Mouse (Mus musculus): ENCODE measurements around the gene Polr2j. TPM values are rescaled to one million over a fixed set of nuclear protein-coding genes. Genes with fewer than 3 reads are reported as not detected.

Gene Polr2j
- polyA plus RNA-seq, 2 experiments, result 101 to 160 TPM

DNA sequence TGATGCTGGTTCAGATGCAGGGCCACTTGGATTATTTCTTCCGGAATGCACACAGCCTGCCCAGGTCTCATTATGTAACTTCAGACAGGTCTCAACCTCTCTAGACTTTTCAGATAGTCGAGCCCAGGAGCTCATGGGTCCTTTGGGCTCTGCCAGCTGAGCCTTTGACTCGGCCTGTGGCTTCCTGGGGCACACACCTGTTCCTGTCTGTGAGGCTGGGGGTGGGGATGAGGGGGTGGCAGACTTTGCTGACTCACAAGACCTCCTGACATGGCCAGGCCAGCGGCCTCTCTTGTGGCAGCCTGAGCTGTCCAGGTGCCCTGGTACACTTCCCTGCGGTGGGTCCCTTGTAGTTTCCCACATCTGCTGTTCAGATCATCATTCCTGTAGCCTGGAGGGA, 24.5 kb upstream of the Polr2j start:
- no peaks in the 10 kb centered on the region for H3K4me1 ChIP-seq (replicated peaks; ENCODE audit: control insufficient read depth in 2 of 2, insufficient read depth in 2 of 2, low read length in 1 of 2)
- no peaks in the 10 kb centered on the region for H3K9me3 ChIP-seq (ENCODE audit: control insufficient read depth, low read length)
- WGBS (ENCODE audit: insufficient replicate concordance), result 43% methylated on average over 5 of the region's 5 CpGs
- no peak for TF ChIP-seq CTCF (IDR thresholded peaks at IDR 0.05; ENCODE audit: low read depth)
- TF ChIP-seq EP300 (IDR thresholded peaks at IDR 0.05; ENCODE audit: low read depth), result no peak
- no peaks in the 10 kb centered on the region for H3K36me3 ChIP-seq (replicated peaks; ENCODE audit: control insufficient read depth, insufficient read depth, low read depth)
- ATAC-seq (ENCODE audit: insufficient read depth) (no peak), DNase-seq (ENCODE audit: low read depth in 3 of 3, low spot score in 3 of 3) (no peak)
- no peak overlapping the region for H3K4me3 ChIP-seq (ENCODE audit: insufficient read depth in 1 of 2, low read depth in 2 of 2, low read length in 2 of 2)
- no peaks in the 10 kb centered on the region; the same call in 1 of the 2 replicates for H3K27me3 ChIP-seq (ENCODE audit: control insufficient read depth, insufficient read depth, low read length)
- H3K9ac ChIP-seq (replicated peaks), result no peak overlapping the region
- H3K4me2 ChIP-seq (ENCODE audit: low read depth), result no peak overlapping the region
- no peak overlapping the region for H3K27ac ChIP-seq

DNA sequence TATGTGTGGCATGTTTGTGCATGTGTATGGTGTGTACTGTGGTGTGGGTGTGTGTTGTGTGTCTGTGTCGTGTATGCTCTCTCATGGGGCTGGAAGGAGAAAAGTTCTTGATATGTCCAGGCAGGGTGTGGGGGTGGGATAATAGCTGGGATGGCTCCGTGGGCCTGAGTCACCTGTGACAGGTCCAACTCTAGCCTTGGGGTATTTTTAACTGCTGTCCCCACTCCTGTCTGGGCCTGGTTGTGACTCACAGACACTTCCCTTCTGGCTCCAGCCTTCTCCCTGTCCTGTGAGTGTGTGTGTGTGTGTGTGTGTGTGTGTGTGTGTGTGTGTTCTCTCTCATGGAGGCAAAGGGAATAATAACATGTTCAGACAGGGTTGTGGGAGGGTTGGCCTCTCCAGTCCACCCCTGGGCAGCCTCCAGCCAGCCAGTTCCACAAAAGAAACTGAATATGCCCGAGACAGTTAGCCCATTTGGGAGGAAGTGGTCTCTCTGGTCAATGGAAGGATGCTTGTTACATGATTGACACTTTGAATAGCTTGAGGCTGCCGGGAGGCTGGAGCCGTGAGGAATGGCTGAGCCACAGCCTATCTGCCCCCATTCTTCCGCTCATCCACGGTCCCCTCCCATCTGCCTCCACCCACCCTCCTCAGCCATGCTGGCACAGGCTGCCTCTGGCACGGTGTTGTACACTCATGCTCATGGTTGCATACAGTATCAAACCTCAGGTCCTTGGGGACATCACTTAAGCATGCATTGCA, 22.0 kb upstream of the Polr2j start:
- no peaks in the 10 kb centered on the region for H3K9me3 ChIP-seq (ENCODE audit: control insufficient read depth, low read length)
- ATAC-seq (ENCODE audit: insufficient read depth) (no peak), DNase-seq (ENCODE audit: low read depth in 3 of 3, low spot score in 3 of 3) (no peak)
- WGBS (ENCODE audit: insufficient replicate concordance), result 19% methylated on average over 8 of the region's 8 CpGs
- H3K4me3 ChIP-seq (ENCODE audit: insufficient read depth in 1 of 2, low read depth in 2 of 2, low read length in 2 of 2), result no peak overlapping the region
- TF ChIP-seq CTCF (IDR thresholded peaks at IDR 0.05; ENCODE audit: low read depth) (no peak), EP300 (IDR thresholded peaks at IDR 0.05; ENCODE audit: low read depth) (no peak)
- no peaks in the 10 kb centered on the region for H3K36me3 ChIP-seq (replicated peaks; ENCODE audit: control insufficient read depth, insufficient read depth, low read depth)
- no peaks in the 10 kb centered on the region; the same call in 1 of the 2 replicates for H3K27me3 ChIP-seq (ENCODE audit: control insufficient read depth, insufficient read depth, low read length)
- no peak overlapping the region for H3K9ac ChIP-seq (replicated peaks)
- no peaks in the 10 kb centered on the region for H3K4me1 ChIP-seq (replicated peaks; ENCODE audit: control insufficient read depth in 2 of 2, insufficient read depth in 2 of 2, low read length in 1 of 2)
- H3K4me2 ChIP-seq (ENCODE audit: low read depth), result no peak overlapping the region
- no peak overlapping the region for H3K27ac ChIP-seq

DNA sequence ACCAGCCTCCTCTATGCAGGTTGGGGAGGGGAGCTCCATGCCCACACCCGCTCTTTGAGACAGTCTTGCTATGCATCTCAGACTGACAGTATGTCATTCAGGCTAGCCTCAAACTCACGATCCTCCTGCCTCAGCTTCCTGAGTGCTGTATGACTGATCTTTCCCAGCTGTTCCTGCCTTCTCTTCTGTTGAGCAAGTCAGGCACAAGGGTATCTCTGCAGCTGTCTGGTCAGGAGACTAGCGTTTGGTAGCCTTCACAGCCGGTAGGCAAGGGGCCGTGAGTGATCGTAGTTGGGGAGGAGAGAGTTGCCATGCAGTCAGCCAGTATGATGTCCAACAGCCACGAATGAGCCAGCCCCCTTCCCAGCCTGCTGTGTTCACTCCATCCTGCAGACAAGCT, 21.3 kb upstream of the Polr2j start:
- Histone ChIP-seq H3K9ac (replicated peaks) (no peak overlapping the region), H3K36me3 (replicated peaks; ENCODE audit: control insufficient read depth, insufficient read depth, low read depth) (no peaks in the 10 kb centered on the region)
- DNase-seq (ENCODE audit: low read depth in 3 of 3, low spot score in 3 of 3), result no peak

DNA sequence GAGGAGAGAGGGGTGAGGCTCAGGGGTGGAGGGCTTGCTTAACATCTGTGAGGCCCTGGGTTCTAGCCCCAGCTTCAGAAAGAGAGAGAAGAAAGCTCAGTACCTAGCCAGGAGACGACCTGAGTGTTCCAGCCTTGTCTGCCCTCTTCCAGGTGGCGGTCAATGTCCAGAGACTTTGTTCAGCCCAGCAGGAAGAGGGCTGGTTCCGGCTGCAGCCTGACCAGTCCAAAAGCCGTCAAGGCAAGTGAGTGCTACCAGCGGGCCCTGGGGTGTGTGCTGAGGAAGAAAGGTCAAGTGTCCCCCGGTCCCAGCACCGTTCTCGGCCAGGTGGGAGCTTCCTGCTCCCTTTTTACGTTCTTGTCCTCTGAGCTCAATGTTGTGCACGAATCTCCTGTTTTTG, 17.9 kb upstream of the Polr2j start:
- 64% methylated on average over 10 of the region's 10 CpGs for WGBS (ENCODE audit: insufficient replicate concordance)
- Histone ChIP-seq H3K27ac (no peak overlapping the region), H3K27me3 (ENCODE audit: control insufficient read depth, insufficient read depth, low read length) (no peaks in the 10 kb centered on the region), H3K9me3 (ENCODE audit: control insufficient read depth, low read length) (no peaks in the 10 kb centered on the region), H3K4me3 (ENCODE audit: insufficient read depth in 1 of 2, low read depth in 2 of 2, low read length in 2 of 2) (no peak overlapping the region), H3K4me1 (replicated peaks; ENCODE audit: control insufficient read depth in 2 of 2, insufficient read depth in 2 of 2, low read length in 1 of 2) (peaks cover 3 to 4% of the 10 kb centered on the region in 2 experiments; a peak in 2 of 4 replicates), H3K9ac (replicated peaks) (no peak overlapping the region), H3K36me3 (replicated peaks; ENCODE audit: control insufficient read depth, insufficient read depth, low read depth) (no peaks in the 10 kb centered on the region), H3K4me2 (ENCODE audit: low read depth) (no peak overlapping the region)
- TF ChIP-seq CTCF (IDR thresholded peaks at IDR 0.05; ENCODE audit: low read depth) (no peak), EP300 (IDR thresholded peaks at IDR 0.05; ENCODE audit: low read depth) (no peak)
- ATAC-seq (ENCODE audit: insufficient read depth) (no peak), DNase-seq (ENCODE audit: low read depth in 3 of 3, low spot score in 3 of 3) (no peak)

More for the DNA sequence above, 21.3 kb upstream of the Polr2j start:
- H3K4me2 ChIP-seq (ENCODE audit: low read depth), result no peak overlapping the region
- ATAC-seq (ENCODE audit: insufficient read depth), result no peak
- no peak overlapping the region for H3K27ac ChIP-seq
- H3K9me3 ChIP-seq (ENCODE audit: control insufficient read depth, low read length), result no peaks in the 10 kb centered on the region
- TF ChIP-seq EP300 (IDR thresholded peaks at IDR 0.05; ENCODE audit: low read depth) (no peak), CTCF (IDR thresholded peaks at IDR 0.05; ENCODE audit: low read depth) (no peak)
- no peaks in the 10 kb centered on the region; the same call in 1 of the 2 replicates for H3K27me3 ChIP-seq (ENCODE audit: control insufficient read depth, insufficient read depth, low read length)
- H3K4me1 ChIP-seq (replicated peaks; ENCODE audit: control insufficient read depth in 2 of 2, insufficient read depth in 2 of 2, low read length in 1 of 2), result no peaks in the 10 kb centered on the region
- H3K4me3 ChIP-seq (ENCODE audit: insufficient read depth in 1 of 2, low read depth in 2 of 2, low read length in 2 of 2), result no peak overlapping the region
- WGBS (ENCODE audit: insufficient replicate concordance), result 45% methylated on average over 7 of the region's 7 CpGs

DNA sequence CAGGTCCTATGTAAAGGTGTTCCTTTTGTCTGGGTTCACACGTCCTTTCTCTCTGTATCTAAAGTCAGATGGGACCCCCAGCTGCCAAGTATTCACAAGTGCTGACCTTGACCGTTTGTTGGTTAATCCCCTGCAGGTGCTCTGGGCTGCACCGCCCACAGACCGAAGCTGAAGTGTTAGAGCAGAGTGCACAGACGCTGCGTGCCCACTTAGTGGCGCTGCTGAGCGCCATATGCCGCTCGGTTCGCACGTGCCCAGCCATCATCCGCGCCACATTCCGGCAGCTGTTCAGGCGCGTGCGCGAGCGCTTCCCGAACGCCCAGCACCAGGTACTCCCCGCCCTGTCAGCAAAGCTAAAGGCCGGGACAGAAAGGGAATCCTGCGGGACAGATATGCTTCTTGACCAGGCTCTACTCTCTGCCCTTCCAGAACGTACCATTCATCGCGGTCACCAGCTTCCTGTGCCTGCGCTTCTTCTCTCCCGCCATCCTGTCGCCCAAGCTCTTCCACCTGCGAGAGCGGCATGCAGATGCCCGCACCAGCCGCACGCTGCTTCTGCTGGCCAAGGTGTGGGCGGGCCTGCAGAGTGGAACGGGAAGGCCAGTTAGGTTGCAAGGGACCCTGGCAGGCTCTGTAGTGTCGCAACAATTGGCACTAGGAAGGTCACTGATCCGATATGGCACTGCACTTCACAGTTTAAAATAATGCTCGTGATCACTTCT, 14.2 kb upstream of the Polr2j start:
- Histone ChIP-seq H3K9me3 (ENCODE audit: control insufficient read depth, low read length) (no peaks in the 10 kb centered on the region), H3K4me1 (replicated peaks; ENCODE audit: control insufficient read depth in 2 of 2, insufficient read depth in 2 of 2, low read length in 1 of 2) (peaks cover 3 to 4% of the 10 kb centered on the region in 2 experiments; a peak in 2 of 4 replicates), H3K9ac (replicated peaks) (peak overlapping the region; percentile 46), H3K36me3 (replicated peaks; ENCODE audit: control insufficient read depth, insufficient read depth, low read depth) (no peaks in the 10 kb centered on the region), H3K27ac (no peak overlapping the region), H3K4me2 (ENCODE audit: low read depth) (peak overlapping the region; percentile 68), H3K27me3 (ENCODE audit: control insufficient read depth, insufficient read depth, low read length) (no peaks in the 10 kb centered on the region), H3K4me3 (ENCODE audit: insufficient read depth in 1 of 2, low read depth in 2 of 2, low read length in 2 of 2) (peak overlapping the region; percentile 35 to 36)
- DNase-seq (ENCODE audit: low read depth in 3 of 3, low spot score in 3 of 3) (peak; percentile 31 to 45 (median 43)), ATAC-seq (ENCODE audit: insufficient read depth) (peak; percentile 71)
- WGBS (ENCODE audit: insufficient replicate concordance), result 5% methylated on average over 41 of the region's 41 CpGs
- TF ChIP-seq CTCF (IDR thresholded peaks at IDR 0.05; ENCODE audit: low read depth), result peak; percentile 93
- TF ChIP-seq EP300 (IDR thresholded peaks at IDR 0.05; ENCODE audit: low read depth), result no peak

All from liver, embryonic 14.5 days (tissue).